Mouse (Mus musculus) heart, adult 2 months (tissue): ENCODE results near the gene Kat6b.

ENCODE experiments used
- CTCF ChIP-seq: fragments of 200-600 bp; IDR thresholded peaks from 2 replicates; pipeline ENCODE4 v1.8.1; 2022; ENCODE audit warnings: antibody characterized with exemption, mild to moderate bottlenecking, moderate library complexity
- EP300 ChIP-seq: fragments of 200-500 bp; IDR thresholded peaks from 2 replicates; pipeline ENCODE4 v1.6.1; 2011; ENCODE audit warnings: low read depth, low read length, control low read depth; ENCODE audit not compliant: insufficient read depth
- POLR2A ChIP-seq: fragments of 200-500 bp; IDR thresholded peaks from 2 replicates; pipeline ENCODE4 v1.6.1; 2011; ENCODE audit warnings: mild to moderate bottlenecking, low read depth, low read length, control low read depth; ENCODE audit not compliant: insufficient read depth

- TF ChIP-seq CTCF (no peak), POLR2A (no peak), EP300 (no peak)
Observed at GRCm38 (mm10) chr14:21551655-21552054, 70.4 kb downstream of the Kat6b start.
